Mouse (Mus musculus): ENCODE data around the gene Fubp3. TPM values are rescaled to one million over a fixed set of nuclear protein-coding genes. Genes with fewer than 3 reads are reported as not detected.
"Not testable (repeated sequence)": the region's sequence is repeated elsewhere in the genome, so short reads cannot be mapped to it uniquely, and the experiment has no call there.

The Fubp3 gene
- 10 to 100 TPM; 54.1 to 59.4 (median 54.4) TPM for polyA plus RNA-seq (2017; shearing (Covaris generic))

GRCm38 (mm10) chr2:31572051-31572914, at the start of gene Fubp3:
Gene Fubp3, plus strand, starts transcription at chr2:31572651.
- ATAC-seq: peak; percentile 87

- no peak for ATAC-seq
These were observed 47.8 kb upstream of the Fubp3 start for GRCm38 (mm10) chr2:31524641-31525040.

- ATAC-seq: no peak
These were observed 46.7 kb upstream of the Fubp3 start for GRCm38 (mm10) chr2:31525778-31526177.

DNA sequence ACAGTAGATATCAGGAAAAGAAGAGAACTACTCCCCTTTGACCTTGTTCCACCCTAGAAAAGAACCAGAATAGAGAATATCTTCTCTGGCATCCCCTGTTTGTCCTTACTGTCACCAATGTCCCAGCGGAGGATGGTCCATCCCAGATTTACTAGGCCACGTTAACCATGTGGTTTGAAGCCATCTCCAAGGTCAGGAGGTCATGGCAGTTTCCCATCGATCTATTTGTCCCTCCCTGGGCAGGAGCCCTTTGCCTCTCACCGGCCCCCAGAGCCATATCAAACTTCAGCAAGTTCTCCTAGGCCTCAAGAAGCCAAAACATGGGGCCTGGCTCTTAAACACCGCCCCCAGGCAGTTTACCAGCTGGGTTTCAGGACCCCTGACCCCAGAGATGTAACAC, 42.2 kb upstream of the Fubp3 start:
- no peak for ATAC-seq

DNA sequence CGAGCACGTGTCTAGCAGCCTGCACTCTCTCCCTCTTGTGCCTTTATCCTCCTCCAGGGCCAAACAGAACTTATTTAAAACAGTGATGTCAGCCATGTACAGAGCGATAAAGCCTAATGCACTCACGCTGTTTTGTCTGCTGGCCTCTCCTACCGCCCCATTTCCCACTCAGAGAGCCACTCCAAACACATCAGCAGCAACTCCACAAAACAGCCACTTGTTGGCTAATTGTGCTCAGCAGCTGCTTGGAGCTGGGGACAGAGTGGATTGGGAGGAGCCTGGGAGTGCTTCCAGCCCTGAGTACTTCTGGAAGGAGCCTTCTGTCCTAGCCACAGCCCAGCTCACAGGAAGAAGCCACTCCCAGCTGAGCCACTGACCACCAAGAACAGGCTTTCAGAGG, 35.4 kb upstream of the Fubp3 start:
- no peak for ATAC-seq

DNA sequence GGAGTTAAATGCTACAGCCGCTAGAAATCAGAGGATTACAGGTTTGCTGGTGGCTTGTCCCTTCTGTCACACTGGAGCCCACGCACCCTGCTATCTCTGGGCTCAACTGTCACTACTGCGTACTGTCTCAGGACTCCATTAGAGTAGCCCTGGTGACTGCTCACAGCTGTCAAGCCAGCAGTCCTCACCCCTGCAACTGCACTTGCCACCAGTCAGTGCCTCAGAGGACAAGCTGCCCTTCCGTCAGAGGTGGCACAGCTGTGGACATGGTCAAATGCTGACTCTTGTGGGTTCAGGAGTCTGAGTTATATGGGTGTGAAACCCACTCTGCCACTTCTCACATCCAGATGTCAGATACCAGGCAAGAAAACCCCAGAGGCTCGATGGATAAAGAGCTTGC, 33.7 kb upstream of the Fubp3 start:
- no peak for ATAC-seq

- ATAC-seq: no peak
These were observed 30.9 kb upstream of the Fubp3 start for GRCm38 (mm10) chr2:31541581-31541980.

DNA sequence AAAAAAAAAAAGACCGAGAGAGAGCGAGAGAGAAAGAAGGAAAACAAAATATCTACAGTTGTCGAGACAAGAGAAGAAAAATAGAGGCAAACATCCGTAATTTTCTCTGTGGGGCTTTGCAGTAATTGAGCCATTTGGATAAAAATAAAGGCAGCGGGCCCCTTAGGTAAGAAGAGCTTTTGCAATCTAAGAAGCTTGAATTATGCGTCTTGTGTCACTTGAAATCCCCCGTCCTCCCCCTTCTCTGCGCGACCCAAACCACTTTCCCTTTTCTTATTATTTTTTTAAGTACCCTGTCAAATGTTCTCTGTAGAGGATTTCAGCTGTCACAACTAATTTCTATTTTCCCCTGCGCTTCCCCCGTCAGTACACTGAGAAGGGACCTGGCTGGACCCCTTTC, 24.7 kb upstream of the Fubp3 start:
- ATAC-seq: no peak

DNA sequence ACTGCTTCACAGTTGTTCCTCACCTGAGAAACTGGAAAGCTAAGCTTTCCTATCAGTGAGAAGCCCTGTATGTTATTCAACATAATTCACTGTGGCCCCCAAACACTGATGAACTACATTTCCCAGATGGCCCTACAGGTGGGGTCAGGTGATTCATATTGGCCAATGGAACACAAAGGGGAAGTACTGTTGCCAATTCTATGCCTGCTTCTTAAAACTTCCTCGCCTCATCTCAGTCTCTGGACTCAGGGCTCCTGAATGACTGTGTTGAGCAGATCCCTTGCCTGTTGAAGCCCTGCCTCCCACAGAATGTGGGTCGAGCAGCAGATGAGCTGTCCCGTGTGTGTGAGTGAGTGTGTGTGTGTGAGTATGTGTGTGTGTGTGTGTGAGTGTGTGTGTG, 21.9 kb upstream of the Fubp3 start:
- ATAC-seq: no peak

- not testable (repeated sequence) for ATAC-seq
These were observed 21.1 kb upstream of the Fubp3 start for GRCm38 (mm10) chr2:31551351-31551750.

- ATAC-seq: no peak
These were observed 20.5 kb upstream of the Fubp3 start for GRCm38 (mm10) chr2:31551971-31552370.

DNA sequence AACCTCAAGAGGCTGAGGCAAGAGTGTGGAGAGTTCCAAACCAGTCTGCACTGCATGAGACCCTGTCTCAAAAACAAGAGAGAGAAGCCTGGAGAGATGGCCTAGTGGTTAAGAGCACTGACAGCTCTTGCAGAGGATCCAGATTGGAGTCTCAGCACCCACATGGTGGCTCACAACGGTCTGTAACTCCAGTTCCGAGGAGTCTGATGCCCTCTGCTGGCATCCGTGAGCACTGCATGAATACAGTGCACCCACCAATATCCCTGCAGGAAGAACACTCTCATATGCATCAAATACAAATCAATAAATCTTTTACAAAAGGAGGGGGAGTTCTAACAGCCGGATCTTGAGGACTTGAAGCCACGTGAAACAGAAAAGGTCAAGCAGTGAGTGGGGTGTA, 17.8 kb upstream of the Fubp3 start:
- ATAC-seq: no peak

- no peak for ATAC-seq
These were observed 624 bp downstream of the Fubp3 start for GRCm38 (mm10) chr2:31572915-31573635.

DNA sequence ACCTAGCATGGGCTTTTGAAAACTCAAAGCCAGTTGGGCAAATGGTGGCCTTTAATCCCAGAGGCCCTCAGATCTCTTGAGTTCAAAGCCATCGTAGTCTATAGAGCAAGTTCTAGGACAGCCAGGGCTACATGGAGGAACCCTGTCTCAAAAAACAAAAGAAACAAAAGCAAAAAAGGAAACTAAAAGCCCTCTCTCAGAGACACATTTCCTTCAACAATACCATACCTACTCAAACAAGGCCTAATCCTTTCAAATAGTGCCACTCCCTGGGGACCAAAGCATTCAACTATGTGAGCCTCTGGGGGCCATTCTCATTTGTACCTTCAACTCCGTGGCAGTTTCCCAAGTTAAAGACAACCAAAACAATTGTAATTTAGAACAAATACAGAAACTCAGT, 9.2 kb downstream of the Fubp3 start:
- ATAC-seq: no peak

GRCm38 (mm10) chr2:31591799-31592484, 19.5 kb downstream of the Fubp3 start:
- ATAC-seq: no peak

DNA sequence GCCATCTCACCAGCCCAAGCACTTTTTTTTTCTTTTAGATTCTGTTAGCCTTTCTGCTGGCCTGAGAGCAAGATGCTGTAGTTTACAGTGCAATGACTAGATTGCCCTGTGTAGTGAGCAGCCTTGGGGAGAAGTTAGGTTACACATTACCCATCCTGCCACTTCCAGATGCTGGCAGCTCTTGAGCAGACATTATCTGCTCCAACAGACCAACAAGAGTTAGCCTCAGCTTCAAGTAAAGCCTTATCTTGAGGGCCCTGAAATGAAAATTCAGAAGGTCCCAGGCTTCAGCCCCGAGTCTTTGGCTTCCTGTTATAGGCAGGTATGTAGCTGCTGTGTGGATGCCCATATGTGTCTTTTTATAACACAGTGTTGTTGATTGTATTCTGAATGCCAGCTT, 35.1 kb downstream of the Fubp3 start:
- ATAC-seq: no peak

- no peak for ATAC-seq
These were observed 37.4 kb downstream of the Fubp3 start for GRCm38 (mm10) chr2:31609859-31610261.

GRCm38 (mm10) chr2:31610922-31611321, 38.5 kb downstream of the Fubp3 start:
- ATAC-seq: no peak

- no peak for ATAC-seq
These were observed 38.9 kb downstream of the Fubp3 start for GRCm38 (mm10) chr2:31611400-31611799.

DNA sequence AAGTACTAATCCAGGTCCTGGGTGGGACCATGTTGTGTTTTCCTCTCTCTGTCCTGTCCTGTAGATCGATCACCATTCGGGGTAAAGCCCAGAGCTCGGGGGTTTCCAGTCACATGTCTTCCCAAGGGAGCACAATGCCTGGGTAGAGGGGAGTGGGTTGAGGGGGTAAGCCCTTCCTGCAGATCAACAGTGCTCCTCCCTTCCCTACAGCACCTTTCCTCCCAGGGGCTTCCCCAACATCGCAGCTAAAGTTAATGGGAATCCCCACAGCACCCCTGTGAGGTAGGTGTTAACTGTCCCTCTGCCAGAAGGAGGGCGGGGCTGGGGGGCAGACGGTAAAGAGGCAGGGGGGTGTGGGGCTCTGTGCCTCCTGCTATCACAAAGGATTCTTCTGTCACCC, 40.2 kb downstream of the Fubp3 start:
- ATAC-seq: peak; percentile 69

DNA sequence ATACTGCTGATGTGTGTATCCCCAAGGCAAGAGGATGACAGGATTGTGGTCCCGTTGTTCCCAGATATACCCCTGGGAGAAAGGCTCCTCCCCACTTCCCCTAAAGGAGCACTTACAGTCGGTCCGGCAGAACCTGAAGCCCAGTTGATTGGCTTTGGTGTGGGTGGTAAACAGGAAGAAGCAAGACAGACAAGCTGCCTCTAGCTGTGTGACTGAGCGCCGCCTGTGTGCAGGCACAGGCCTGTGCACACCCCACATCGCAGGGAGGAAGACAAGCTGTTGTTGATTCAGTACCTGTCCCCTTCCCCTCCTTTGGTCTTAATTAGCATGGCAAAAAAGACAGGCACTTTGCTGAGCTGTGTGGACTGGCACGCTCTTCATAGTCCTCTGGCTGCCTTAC, 41.3 kb downstream of the Fubp3 start:
- peak; percentile 65 for ATAC-seq

- no peak for ATAC-seq
These were observed 46.2 kb downstream of the Fubp3 start for GRCm38 (mm10) chr2:31618484-31619161.

DNA sequence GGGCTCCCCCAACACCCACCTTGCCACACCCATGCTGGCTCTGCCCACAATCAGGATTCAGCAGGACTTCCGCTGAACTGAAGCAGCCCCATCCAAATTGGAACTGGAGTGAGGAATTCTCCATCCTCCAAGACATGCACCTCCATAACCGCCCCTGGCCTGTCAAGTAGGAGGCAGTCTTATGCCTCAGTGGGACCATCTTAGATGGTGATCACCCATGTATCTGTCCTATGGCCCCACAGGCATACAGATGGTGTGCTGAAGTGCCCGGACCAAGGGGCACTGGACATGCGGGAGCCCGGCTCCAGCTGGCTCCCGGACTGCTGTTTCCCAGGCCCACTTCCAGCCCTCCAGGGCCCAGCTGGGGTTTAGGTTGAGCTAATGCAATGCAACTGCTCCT, 46.8 kb downstream of the Fubp3 start:
- ATAC-seq: no peak
